Comparison of ENCODE assay signal across 23 mouse cellular contexts in genomic region chr12:10357756-10358155, GRCm38 (mm10). TPM values are rescaled to one million over a fixed set of nuclear protein-coding genes. Genes with fewer than 3 reads are reported as not detected.
"Had no signal": no experiment of that assay in that cellular context is flagged by ENCODE, and none has a peak within 500 bp of the region (broad histone marks: within the 10 kb centered on the region; RNA-seq: fewer than 3 reads in every experiment).

No protein-coding gene starts in this region.

- H3K36me3 ChIP-seq: limb, embryonic 12.5 days; liver, embryonic 13.5 days; midbrain, embryonic 15.5 days; neural tube, embryonic 12.5 days; stomach, embryonic 15.5 days had no signal

- H3K4me3 ChIP-seq: limb, embryonic 12.5 days; liver, embryonic 13.5 days; midbrain, embryonic 15.5 days; neural tube, embryonic 12.5 days; stomach, embryonic 15.5 days had no signal

- DNase-seq: kidney, adult 9 months; kidney, postnatal 36 days; layer of hippocampus, adult 9-11 months; liver; liver, embryonic 13.5 days; liver, postnatal 0 days; lung, postnatal 36 days; right cerebral cortex, postnatal 14 days; thymus, adult 2 months; thymus, postnatal 25 days had no signal

- H3K27ac ChIP-seq: kidney, postnatal 0 days; limb, embryonic 12.5 days; liver, embryonic 13.5 days; midbrain, embryonic 15.5 days; neural tube, embryonic 12.5 days; stomach, embryonic 15.5 days had no signal

- H3K27me3 ChIP-seq: limb, embryonic 12.5 days; liver, embryonic 13.5 days; midbrain, embryonic 15.5 days; neural tube, embryonic 12.5 days; stomach, embryonic 15.5 days had no signal

- H3K4me1 ChIP-seq: limb, embryonic 12.5 days; liver, embryonic 13.5 days; midbrain, embryonic 15.5 days; neural tube, embryonic 12.5 days; stomach, embryonic 15.5 days had no signal

RNA-seq across cellular contexts. Expression of gene Nt5c1b, which starts 12.0 kb away (rescaled TPM):
- total RNA-seq: layer of hippocampus, adult 18-20 months; left cerebral cortex, postnatal 36 days; megakaryocyte progenitor cell, adult 5-6 weeks; neutrophil, adult 5-6 weeks had no signal
- polyA plus RNA-seq: kidney, postnatal 0 days; limb, embryonic 12.5 days; liver, embryonic 13.5 days; liver, postnatal 0 days; lung, embryonic 16.5 days; midbrain, embryonic 11.5 days; midbrain, embryonic 15.5 days; neural tube, embryonic 12.5 days; spleen, adult 2 months; stomach, embryonic 15.5 days; urinary bladder, adult 2 months had no signal
